Mouse (Mus musculus) gastrocnemius, adult 2 months (tissue): ENCODE data around the gene Hoxc4. TPM values are rescaled to one million over a fixed set of nuclear protein-coding genes. Genes with fewer than 3 reads are reported as not detected.
A peak's percentile ranks its signal among the peaks of the same experiment; 100 is the strongest.

Experiments used
- DNase-seq: peaks from one replicate; pipeline ENCODE4 v3.0.0; 2022
- H3K27ac ChIP-seq: fragments of 200-600 bp; 2 replicates; pipeline ENCODE4 v1.8.1; 2022; ENCODE audit warnings: mild to moderate bottlenecking
- H3K4me3 ChIP-seq: fragments of 200-600 bp; 2 replicates; pipeline ENCODE4 v1.8.1; 2022; ENCODE audit warnings: mild to moderate bottlenecking, moderate library complexity
- CTCF ChIP-seq: fragments of 200-600 bp; IDR thresholded peaks from 2 replicates; pipeline ENCODE4 v1.8.1; 2022; ENCODE audit warnings: antibody characterized with exemption, mild to moderate bottlenecking, moderate library complexity
- intact Hi-C: fragments of 180-260 bp; cut with DNase I; formaldehyde crosslinking; loops from one replicate; pipeline ENCODE4 v1.15.1; 2025
- total RNA-seq, 2 experiments: library from RNA; stranded (reverse); gene quantifications; 2 replicates each; pipeline ENCODE4 v1.2.3; 2021

Hoxc4 gene
- total RNA-seq, 2 experiments from 2014 or later, result 4.3 to 4.6 TPM

DNA sequence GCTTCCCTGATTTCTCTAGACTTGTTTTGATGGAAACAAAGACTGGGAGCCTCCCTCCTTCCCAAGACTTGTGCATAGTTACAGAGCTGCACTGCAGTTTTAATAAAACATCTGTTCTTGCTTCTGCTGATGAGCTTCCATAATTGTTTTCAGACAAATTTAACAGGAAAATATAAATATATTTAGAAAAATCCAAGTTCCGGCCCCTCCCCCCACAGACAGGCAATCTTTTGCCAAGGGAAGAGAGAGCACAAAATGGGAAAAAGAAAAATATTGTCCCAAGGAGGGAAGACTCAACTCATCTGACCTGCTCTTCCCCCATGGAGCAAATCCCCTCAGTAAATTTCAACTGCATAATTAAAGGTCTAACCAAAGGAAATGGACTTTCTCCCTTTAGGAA, 12.4 kb upstream of the Hoxc4 start:
- intact Hi-C loops, result no loop called here
- peak overlapping the region; percentile 63 for H3K4me3 ChIP-seq
- DNase-seq, result peak; percentile 15
- H3K27ac ChIP-seq, result peak overlapping the region; percentile 87
- TF ChIP-seq CTCF, result no peak

DNA sequence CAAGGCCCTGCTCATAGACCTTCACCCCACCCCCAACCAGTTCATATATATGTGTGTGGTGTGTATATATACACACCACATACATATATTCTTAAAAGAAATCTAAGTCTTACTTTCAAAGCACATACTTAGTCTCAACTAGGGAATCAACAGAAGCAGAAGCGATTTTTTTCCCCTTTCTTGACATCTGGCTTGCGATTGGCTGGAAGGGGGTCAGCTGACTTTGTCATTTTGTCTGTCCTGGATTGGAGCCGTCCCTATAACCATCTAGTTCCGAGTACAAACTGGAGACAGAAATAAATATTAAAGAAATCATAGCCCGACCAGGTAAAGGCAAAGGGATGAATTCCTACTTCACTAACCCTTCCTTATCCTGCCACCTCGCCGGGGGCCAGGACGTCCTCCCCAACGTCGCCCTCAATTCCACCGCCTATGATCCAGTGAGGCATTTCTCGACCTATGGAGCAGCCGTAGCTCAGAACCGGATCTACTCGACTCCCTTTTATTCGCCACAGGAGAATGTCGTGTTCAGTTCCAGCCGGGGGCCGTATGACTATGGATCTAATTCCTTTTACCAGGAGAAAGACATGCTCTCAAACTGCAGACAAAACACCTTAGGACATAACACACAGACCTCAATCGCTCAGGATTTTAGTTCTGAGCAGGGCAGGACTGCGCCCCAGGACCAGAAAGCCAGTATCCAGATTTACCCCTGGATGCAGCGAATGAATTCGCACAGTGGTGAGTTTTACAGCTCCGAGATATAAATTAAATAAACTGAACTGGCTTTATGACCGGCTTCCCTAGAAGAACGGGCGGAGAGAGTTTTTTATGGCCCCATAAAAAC, 9.2 kb upstream of the Hoxc4 start:
- Histone ChIP-seq H3K4me3 (peak overlapping the region; percentile 48), H3K27ac (peak overlapping the region; percentile 38; the same call in 1 of the 2 replicates)
- TF ChIP-seq CTCF, result no peak
- intact Hi-C loops, result no loop called here
- DNase-seq, result no peak

DNA sequence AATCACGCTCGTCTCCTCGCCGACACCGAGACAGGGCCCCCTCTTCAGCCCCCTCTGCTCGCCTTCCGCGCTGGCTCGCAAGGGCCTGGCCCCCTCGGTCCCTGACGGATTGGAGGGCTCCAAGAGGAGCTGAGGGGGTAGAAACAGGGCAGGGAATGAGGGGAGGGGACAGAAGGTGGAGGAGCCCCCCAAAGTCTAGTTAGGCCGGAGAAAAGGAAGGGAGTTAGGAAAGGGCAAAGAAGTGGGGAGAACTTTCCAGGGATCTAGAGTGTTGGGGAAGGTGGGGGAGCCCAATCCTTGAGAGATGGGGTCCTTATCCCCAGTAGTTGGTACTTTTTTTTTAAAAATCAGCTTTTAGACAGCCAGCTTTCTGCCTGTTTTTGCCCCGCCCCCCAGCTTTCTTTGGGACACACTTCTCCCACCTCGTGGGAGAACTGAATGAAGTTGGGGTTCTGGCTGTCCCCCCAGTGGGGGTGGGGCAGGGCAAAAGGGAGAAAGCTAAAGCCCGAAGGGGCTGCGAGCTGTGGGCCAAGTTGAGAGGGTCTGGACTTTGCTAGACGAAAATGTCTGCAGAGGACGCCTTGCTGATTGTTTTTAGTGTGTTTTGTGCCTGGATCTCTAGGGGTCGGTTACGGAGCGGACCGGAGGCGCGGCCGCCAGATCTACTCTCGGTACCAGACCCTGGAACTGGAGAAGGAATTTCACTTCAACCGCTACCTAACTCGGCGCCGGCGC, 8.5 kb upstream of the Hoxc4 start:
- H3K27ac ChIP-seq, result peak overlapping the region; percentile 38; the same call in 1 of the 2 replicates
- peak overlapping the region; percentile 48 for H3K4me3 ChIP-seq
- DNase-seq, result peak; percentile 26
- intact Hi-C loops, result no loop called here
- TF ChIP-seq CTCF, result no peak

DNA sequence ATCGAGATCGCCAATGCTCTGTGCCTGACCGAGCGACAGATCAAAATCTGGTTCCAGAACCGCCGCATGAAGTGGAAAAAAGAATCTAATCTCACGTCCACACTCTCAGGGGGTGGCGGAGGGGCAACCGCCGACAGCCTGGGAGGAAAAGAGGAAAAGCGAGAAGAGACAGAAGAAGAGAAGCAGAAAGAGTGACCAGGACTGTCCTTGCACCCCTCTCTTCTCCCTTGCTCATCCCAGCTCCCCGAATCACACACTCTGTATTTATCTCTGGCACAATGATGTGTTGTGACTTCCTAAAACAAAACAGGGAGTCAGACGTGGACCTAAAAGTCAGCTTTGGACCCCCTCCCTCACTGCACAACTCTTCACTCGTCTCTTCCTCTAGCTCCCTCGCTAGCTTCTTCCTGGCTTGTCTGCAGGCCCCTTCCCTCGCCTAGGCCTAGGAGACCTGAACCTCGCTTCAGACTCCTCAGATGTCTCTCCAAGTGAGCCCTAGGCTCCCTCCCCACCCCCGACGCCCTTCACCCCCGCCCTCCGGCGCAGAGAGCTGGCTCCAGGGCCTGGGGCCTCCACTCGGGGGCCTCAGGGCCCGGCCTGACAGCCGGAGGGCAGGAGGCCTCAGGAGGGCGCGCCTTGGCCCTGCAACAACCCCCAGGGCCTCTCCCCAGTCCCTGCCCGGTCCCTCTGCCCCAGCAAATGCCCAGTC, 7.7 kb upstream of the Hoxc4 start:
- Histone ChIP-seq H3K4me3 (peak overlapping the region; percentile 48), H3K27ac (peak overlapping the region; percentile 16)
- intact Hi-C loops, result no loop called here
- no peak for DNase-seq
- TF ChIP-seq CTCF, result no peak

DNA sequence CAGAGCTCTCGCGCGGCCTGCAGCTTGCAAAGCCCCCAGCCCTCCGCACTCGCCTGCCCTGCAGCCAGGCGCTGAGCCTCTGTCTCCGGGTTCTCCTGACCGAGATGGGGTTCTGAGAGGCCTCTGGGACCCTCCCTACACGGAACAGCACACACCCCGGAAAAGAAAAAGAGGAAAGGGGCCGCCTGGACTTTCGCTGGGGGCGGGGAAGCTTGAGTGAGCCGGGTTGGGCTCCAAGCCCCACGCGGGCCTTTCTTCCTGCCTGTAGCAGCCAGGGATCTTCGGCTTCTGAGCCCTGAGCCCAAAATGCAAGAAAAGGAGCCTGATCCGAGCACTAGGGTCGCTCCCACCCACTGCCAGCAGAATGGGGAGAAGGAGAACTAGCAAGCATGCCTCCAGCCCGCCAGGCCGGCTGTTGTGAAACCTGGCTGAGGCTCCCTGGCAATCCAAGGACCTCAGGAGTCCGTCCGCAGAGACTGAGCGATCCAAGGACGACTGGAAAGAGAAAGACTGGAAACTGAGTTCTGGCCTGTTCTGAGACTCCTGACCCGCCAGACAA, 6.7 kb upstream of the Hoxc4 start:
- Histone ChIP-seq H3K27ac (peak overlapping the region; percentile 53), H3K4me3 (peak overlapping the region; percentile 47)
- TF ChIP-seq CTCF, result no peak
- peak; percentile 61 for DNase-seq
- intact Hi-C loops, result no loop called here

DNA sequence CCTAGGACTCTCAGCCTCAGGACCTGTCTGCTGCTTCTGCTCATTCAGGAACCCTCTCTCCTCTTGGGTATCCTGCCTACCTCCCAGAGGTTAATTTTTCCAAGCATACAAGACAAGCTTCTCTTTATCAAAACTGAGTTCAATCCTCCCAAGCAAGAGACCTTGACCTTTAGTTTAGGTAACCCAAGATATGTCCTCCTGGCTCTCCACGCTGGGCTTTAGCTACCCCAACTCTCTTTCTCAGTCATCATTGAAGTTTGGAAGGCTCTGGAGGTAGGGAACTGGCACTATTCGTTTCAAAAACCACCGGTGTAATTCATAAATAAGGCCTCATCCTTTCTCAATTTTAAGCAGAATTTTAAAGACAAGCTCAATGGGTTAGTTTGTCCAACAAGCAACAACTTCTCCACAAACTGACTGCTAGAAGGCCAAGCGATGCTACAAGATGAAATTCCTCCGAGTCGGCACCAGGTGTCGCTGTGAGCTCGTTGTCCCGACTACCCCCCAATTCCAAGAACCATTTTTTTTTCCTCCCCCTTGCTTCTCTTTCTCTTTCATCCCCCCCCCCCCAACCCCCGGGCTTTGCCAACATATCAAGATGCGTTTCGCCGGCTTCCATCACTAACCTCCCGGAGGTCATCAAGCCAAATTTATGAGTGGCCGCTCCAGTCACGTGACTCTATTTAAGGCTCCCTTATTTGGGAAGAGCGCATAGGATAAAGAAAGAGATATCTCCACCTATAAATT, 5.3 kb upstream of the Hoxc4 start:
- Histone ChIP-seq H3K27ac (peak overlapping the region; percentile 78), H3K4me3 (peak overlapping the region; percentile 67)
- peak; percentile 83 for TF ChIP-seq CTCF
- intact Hi-C loops, result loop anchor here (1.0 kb wide), 1 partner anchor 107 kb away; no protein-coding TSS in a partner anchor
- DNase-seq, result peak; percentile 70

DNA sequence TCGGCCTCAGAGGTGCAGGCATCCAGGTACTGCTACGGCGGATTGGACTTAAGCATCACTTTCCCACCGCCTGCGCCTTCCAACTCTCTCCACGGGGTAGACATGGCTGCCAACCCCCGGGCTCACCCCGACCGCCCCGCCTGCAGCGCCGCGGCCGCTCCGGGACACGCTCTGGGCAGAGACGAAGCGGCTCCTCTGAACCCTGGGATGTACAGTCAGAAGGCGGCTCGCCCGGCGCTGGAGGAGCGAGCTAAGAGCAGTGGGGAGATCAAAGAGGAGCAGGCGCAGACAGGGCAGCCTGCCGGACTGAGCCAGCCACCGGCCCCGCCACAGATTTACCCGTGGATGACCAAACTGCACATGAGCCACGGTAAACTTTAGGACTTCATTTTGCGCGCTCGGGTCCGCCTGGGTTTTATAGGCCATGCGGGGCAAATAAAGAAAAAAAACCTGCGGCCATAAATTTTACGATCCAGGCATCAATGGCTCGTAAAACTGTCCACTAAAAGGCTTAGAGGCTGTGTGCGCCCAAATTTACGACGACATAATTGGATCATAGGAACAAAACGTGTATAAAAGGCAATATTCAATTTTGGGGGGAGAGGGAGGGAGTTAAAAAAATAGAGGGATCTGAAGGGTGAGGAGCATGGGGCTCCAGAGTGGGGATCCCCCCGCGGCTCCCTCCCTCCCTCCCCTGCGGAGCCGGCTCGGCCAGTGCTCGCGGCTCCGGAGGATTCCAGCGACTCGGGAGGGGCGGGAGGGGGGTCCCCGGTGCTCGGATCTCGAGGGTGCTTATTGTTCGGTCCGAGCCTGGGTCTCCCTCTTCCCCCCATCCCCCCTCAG, 4.3 kb upstream of the Hoxc4 start:
- peak overlapping the region; percentile 67 for H3K4me3 ChIP-seq
- H3K27ac ChIP-seq, result peak overlapping the region; percentile 78
- intact Hi-C loops, result no loop called here

DNA sequence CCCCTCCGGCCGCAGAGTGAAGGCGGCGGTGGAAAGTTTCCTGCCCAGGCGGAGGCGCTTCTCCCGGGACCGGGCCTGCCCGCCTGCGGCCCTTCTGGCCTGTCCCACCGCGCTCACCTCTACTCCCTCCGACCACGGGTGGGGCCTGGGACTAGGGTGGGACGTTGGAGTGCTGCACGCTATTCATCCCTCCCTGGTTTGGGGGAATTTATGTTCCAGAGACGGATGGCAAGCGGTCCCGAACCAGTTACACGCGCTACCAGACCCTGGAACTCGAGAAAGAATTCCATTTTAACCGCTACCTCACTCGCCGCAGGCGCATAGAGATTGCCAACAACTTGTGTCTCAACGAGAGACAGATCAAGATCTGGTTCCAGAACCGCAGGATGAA, 3.7 kb upstream of the Hoxc4 start:
- DNase-seq, result peak; percentile 33
- TF ChIP-seq CTCF, result no peak
- intact Hi-C loops, result no loop called here
- peak overlapping the region; percentile 67 for H3K4me3 ChIP-seq
- peak overlapping the region; percentile 78 for H3K27ac ChIP-seq

More for the DNA sequence above, 4.3 kb upstream of the Hoxc4 start:
- peak; percentile 83 for DNase-seq
- TF ChIP-seq CTCF, result no peak

DNA sequence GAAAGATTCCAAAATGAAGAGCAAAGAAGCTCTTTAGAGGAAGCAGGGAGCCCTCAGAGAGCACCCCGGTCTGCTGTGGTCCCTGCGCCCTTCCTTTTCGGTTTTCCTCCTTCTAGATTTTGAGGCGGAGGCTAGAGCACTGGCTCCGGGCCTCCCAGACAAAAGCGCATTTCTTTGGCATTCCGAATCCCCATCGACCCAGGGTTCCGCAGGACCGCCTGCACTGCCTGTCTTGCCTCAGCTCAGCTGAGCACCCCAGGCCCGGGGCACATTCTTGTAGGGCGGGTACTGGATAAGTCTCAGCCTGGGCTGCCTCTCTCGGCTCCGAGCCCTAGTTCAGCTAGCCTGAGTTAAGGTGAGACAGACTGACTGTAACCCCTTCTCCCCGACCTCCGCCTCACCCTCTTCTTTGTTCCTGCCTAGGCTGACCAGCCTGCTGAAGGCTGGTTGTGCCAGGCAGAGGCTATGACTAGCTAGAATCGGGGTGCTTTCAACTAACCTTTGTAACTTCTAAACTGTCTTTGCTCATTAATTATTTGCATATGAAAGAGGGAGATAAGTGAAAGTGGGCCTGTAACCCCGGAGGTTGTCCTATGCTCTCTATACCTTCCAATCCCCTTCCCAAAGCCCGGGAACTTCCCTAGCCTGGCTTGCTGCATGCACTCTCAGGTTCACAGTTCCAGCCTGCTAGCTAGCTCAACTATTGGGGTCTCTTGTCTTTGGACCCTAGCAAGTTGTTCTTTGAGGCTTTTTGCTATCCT, 3.1 kb upstream of the Hoxc4 start:
- no peak for DNase-seq
- H3K4me3 ChIP-seq, result peak overlapping the region; percentile 67
- no peak for TF ChIP-seq CTCF
- intact Hi-C loops, result no loop called here
- peak overlapping the region; percentile 78; the same call in 1 of the 2 replicates for H3K27ac ChIP-seq

DNA sequence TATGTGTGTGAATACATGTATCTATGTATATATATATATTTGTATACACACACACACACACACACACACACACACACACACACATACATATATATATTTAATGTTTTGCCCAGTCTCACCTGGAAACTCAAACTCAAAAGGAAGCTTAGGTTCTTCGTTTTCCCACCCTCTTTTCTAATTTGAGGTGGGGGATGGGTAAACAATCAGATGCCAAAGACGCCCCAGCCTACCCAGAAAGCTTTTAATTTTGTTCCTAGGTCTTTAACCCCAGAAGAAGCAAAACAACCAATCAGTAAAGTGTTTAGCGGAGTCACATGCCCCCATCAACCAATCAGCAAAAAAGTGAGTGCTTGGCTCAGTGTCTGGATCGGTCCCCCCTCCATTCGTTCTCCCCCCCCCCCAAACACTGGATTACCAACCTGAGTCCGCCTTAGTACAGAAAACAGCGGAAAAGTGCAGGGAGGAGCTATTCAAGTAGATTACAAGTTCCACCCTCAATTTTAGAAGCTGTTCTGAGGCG, 2.2 kb downstream of the Hoxc4 start:
- H3K27ac ChIP-seq, result no peak overlapping the region
- no peak for TF ChIP-seq CTCF
- DNase-seq, result no peak
- intact Hi-C loops, result no loop called here
- H3K4me3 ChIP-seq, result no peak overlapping the region
